9 mouse cellular contexts compared by ENCODE assay signal in the genomic region with DNA sequence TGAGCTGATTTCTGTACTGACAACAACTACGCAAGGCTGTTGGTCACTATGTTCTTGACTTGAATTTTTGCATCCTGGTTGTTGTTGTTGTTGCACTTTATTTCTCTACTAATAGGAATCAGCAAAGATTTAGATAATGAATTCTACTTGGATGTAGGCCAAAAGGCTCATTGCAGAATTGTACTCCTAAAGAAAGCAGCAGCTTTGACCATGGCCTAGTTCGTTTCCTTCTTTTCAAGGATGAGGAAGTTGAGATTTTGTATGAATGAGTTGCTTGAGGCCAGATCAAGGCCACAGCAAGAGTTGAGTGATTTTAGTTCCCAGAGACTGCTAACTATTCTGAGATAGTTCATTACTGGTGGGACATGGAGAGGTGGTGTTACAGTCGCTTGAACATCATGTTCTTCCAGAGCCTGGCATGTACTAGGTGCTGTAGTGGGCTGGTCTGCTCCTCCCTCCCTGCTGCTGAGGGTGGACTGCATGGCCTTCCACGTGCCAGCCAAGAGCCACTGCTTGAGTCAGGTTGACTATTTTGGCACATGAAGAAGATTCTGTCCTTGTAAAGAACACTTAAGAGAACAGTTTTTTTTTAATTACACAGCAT. TPM values are rescaled to one million over a fixed set of nuclear protein-coding genes. Genes with fewer than 3 reads are reported as not detected.
A peak's percentile ranks its signal among the peaks of the same experiment; 100 is the strongest.
DNase-seq lines count a peak whose midpoint lies in the region; ATAC-seq and TF ChIP-seq lines count a peak whose summit lies in the region.
"Had no signal": no experiment of that assay in that cellular context is flagged by ENCODE, and none has a peak within 500 bp of the region (broad histone marks: within the 10 kb centered on the region; RNA-seq: fewer than 3 reads in every experiment).

No protein-coding gene starts in this region.

- peaks cover 14% of the 10 kb centered on the region; the same call in 1 of the 2 replicates for H3K4me1 ChIP-seq in intestine, postnatal 0 days (replicated peaks; ENCODE audit: control insufficient read depth, insufficient read depth, low read length)

- ATAC-seq in monocyte, adult 5-6 weeks (replicated peaks; ENCODE audit: insufficient number of reproducible peaks, low FRiP score, low TSS enrichment, poor library complexity, severe bottlenecking): 0 out of 2 replicates have a peak, but pooled peaks have one; percentile 8
- ATAC-seq in intestine, postnatal 0 days: no peak

- 57% methylated on average over 4 of the region's 4 CpGs for WGBS in intestine, postnatal 0 days

- H3K9me3 ChIP-seq in intestine, postnatal 0 days (ENCODE audit: control insufficient read depth): no peaks in the 10 kb centered on the region
- H3K9me3 ChIP-seq: G1E had no signal

- H3K27ac ChIP-seq in layer of hippocampus, adult 2 months: peak overlapping the region; percentile 100
- no peak overlapping the region for H3K27ac ChIP-seq in intestine, postnatal 0 days (ENCODE audit: low read depth, low read length)

- no peaks in the 10 kb centered on the region for H3K27me3 ChIP-seq in intestine, postnatal 0 days (replicated peaks; ENCODE audit: control insufficient read depth, insufficient read depth, low read length)

- peak overlapping the region; percentile 2; the same call in 1 of the 2 replicates for H3K4me3 ChIP-seq in layer of hippocampus, adult 2 months
- no peak overlapping the region for H3K4me3 ChIP-seq in intestine, postnatal 0 days (ENCODE audit: low read depth, low read length)

- no peak overlapping the region; the same call in 1 of the 2 replicates for H3K4me2 ChIP-seq in intestine, postnatal 0 days (replicated peaks; ENCODE audit: low read depth)

- no peaks in the 10 kb centered on the region for H3K36me3 ChIP-seq in intestine, postnatal 0 days (ENCODE audit: control insufficient read depth, insufficient read depth)

- DNase-seq in layer of hippocampus, adult 2 months (ENCODE audit: low spot score in 2 of 2): peak in 1 of 2 experiments; percentile 10
- DNase-seq in layer of hippocampus, adult 11-12 months (ENCODE audit: low spot score): no peak
- peak; percentile 56 for DNase-seq in adrenal gland, postnatal 25 days
- peak; percentile 61 to 62 for DNase-seq in heart, adult 9 months (ENCODE audit: low spot score in 2 of 2)
- DNase-seq in kidney, postnatal 25 days: peak; percentile 63 to 93
- DNase-seq in Muller cell, postnatal 12 days (ENCODE audit: inconsistent ontology term): no peak

- H3K9ac ChIP-seq in intestine, postnatal 0 days (ENCODE audit: low read depth, low read length): no peak overlapping the region

- TF ChIP-seq CTCF in layer of hippocampus, adult 2 months (conservative IDR thresholded peaks at IDR 0.05): no peak
- TF ChIP-seq CTCF in intestine, postnatal 0 days (IDR thresholded peaks at IDR 0.05; ENCODE audit: low read depth): no peak

RNA-seq across cellular contexts. Expression of gene Lrrc58, which starts 3.0 kb away (rescaled TPM):
- total RNA-seq in layer of hippocampus, adult 2 months (2021): 100 to 1,000 TPM in 1 of 2 experiments, 10 to 100 TPM in 1; 97.2 to 102 TPM
- total RNA-seq in adrenal gland, postnatal 25 days (2021): 150 and 193 TPM in 2 replicates
- total RNA-seq in monocyte, adult 5-6 weeks (2017): 18.5 to 20.5 TPM (median 19.4 TPM) in 3 replicates
- 27.6 and 30.8 TPM in 2 replicates for polyA plus RNA-seq in intestine, postnatal 0 days (2015; fragmentation: Nextera tagmentation; extraction: Ambion mirVana)

RNA-seq across cellular contexts. Expression of gene Gm36028, which starts 10.3 kb away (rescaled TPM):
- total RNA-seq in layer of hippocampus, adult 2 months (2021): not detected
- total RNA-seq in adrenal gland, postnatal 25 days (2021): 0.27 TPM in 1 of 2 replicates, not detected in the other
- total RNA-seq in monocyte, adult 5-6 weeks (2017): not detected in 3 replicates
- polyA plus RNA-seq in intestine, postnatal 0 days (2015; fragmentation: Nextera tagmentation; extraction: Ambion mirVana): 6.2 and 6.6 TPM in 2 replicates
- polyA plus RNA-seq: G1E had no signal

RNA-seq across cellular contexts. Expression of gene Gpr156, which starts 45.1 kb away (rescaled TPM):
- total RNA-seq in layer of hippocampus, adult 2 months (2021): under 1 TPM; 0.74 to 0.81 TPM
- total RNA-seq in adrenal gland, postnatal 25 days (2021): 0.15 TPM in 1 of 2 replicates, not detected in the other
- not detected in 3 replicates for total RNA-seq in monocyte, adult 5-6 weeks (2017)
- 0.09 and 0.10 TPM in 2 replicates for polyA plus RNA-seq in intestine, postnatal 0 days (2015; fragmentation: Nextera tagmentation; extraction: Ambion mirVana)
- polyA plus RNA-seq: G1E had no signal

Comparison
In these comparisons a context has a peak if more than half of its experiments do, and no peak if none do; other contexts are left out.
1. DNase-seq: peak in adrenal gland, postnatal 25 days (single experiment), heart, adult 9 months (2 of 2) and kidney, postnatal 25 days (2 of 2); none in layer of hippocampus, adult 11-12 months (single experiment) and Muller cell, postnatal 12 days (single experiment).